Mouse (Mus musculus): ENCODE results near the gene Abhd5.

GRCm38 (mm10) chr9:122364171-122364570 lies 12.8 kb downstream of the Abhd5 start:
- TF ChIP-seq CTCF (IDR thresholded peaks at IDR 0.05; ENCODE audit: low read depth) (no peak), EP300 (IDR thresholded peaks at IDR 0.05; ENCODE audit: low read depth) (no peak)

Data from liver, postnatal 0 days (tissue).